Comparison of ENCODE assay signal across 8 mouse cellular contexts in genomic region chr4:107349311-107350008, GRCm38 (mm10). TPM values are rescaled to one million over a fixed set of nuclear protein-coding genes. Genes with fewer than 3 reads are reported as not detected.
DNase-seq lines count a peak whose midpoint lies in the region; ATAC-seq and TF ChIP-seq lines count a peak whose summit lies in the region.

No protein-coding gene starts in this region.

- H3K79me2 ChIP-seq in C2C12 (ENCODE audit: control insufficient read depth, insufficient read depth), result no peaks in the 10 kb centered on the region

- TF ChIP-seq POLR2A in thymus, adult 2 months (IDR thresholded peaks at IDR 0.05; ENCODE audit: control insufficient read depth, extremely low read depth, insufficient read depth, low read length, poor library complexity), result no peak

- intact Hi-C loops in left cerebral cortex, postnatal 4 days (cut with DNase I), result loop anchor here (5.0 to 10.0 kb wide), 2 partner anchors 97 to 165 kb away; partner anchors contain the start of genes Hspb11 and Lrrc42

- H3K9ac ChIP-seq in intestine, embryonic 14.5 days (ENCODE audit: low read length), result no peak overlapping the region
- H3K9ac ChIP-seq in midbrain, embryonic 11.5 days (ENCODE audit: low read length), result no peak overlapping the region

- 0 out of 2 replicates have a peak, but pooled peaks cover 10% of the 10 kb centered on the region for H3K4me1 ChIP-seq in intestine, embryonic 14.5 days (replicated peaks; ENCODE audit: control insufficient read depth, insufficient read depth, low read length)
- H3K4me1 ChIP-seq in midbrain, embryonic 11.5 days (ENCODE audit: control insufficient read depth, insufficient read depth, low read length), result no peaks in the 10 kb centered on the region
- no peaks in the 10 kb centered on the region for H3K4me1 ChIP-seq in thymus, adult 2 months (replicated peaks; ENCODE audit: control insufficient read depth, insufficient read depth, low read length)

- H3K79me3 ChIP-seq in C2C12 (ENCODE audit: low read depth), result no peaks in the 10 kb centered on the region

- no peaks in the 10 kb centered on the region for H3K36me3 ChIP-seq in C2C12 (ENCODE audit: control insufficient read depth, insufficient read depth)
- H3K36me3 ChIP-seq in intestine, embryonic 14.5 days (ENCODE audit: control insufficient read depth, insufficient read depth, low read length), result peaks cover 9% of the 10 kb centered on the region; the same call in 1 of the 2 replicates
- H3K36me3 ChIP-seq in midbrain, embryonic 11.5 days (ENCODE audit: control insufficient read depth, insufficient read depth, low read length), result no peaks in the 10 kb centered on the region
- H3K36me3 ChIP-seq in thymus, adult 2 months (ENCODE audit: control insufficient read depth, insufficient read depth, low read length), result peaks cover 20% of the 10 kb centered on the region

- H3ac ChIP-seq in C2C12 (ENCODE audit: control insufficient read depth, insufficient read length, low read depth), result no peak overlapping the region

- DNase-seq in adrenal gland, postnatal 10 days, result peak; percentile 43
- DNase-seq in adrenal gland, adult 2 months, result no peak
- DNase-seq in cerebellum, postnatal 14 days, result peak; percentile 62 to 69
- DNase-seq in intestine, embryonic 14.5 days (ENCODE audit: low spot score), result no peak
- DNase-seq in left cerebral cortex, postnatal 4 days, result peak; percentile 37
- no peak for DNase-seq in midbrain, embryonic 11.5 days (ENCODE audit: low spot score, missing footprints)
- DNase-seq in thymus, adult 2 months, result peak; percentile 40

- H3K27me3 ChIP-seq in C2C12 (ENCODE audit: control insufficient read depth, insufficient read depth, insufficient read length), result no peaks in the 10 kb centered on the region
- no peaks in the 10 kb centered on the region for H3K27me3 ChIP-seq in intestine, embryonic 14.5 days (replicated peaks; ENCODE audit: control insufficient read depth, insufficient read depth, low read length)
- H3K27me3 ChIP-seq in midbrain, embryonic 11.5 days (ENCODE audit: control insufficient read depth, insufficient read depth, low read length), result no peaks in the 10 kb centered on the region
- H3K27me3 ChIP-seq in thymus, adult 2 months (ENCODE audit: control insufficient read depth, insufficient read depth, low read length), result no peaks in the 10 kb centered on the region

- TF ChIP-seq CTCF in C2C12 (IDR thresholded peaks at IDR 0.05; ENCODE audit: control insufficient read depth, insufficient read depth, insufficient read length), result peak; percentile 46
- TF ChIP-seq CTCF in thymus, adult 2 months (IDR thresholded peaks at IDR 0.05; ENCODE audit: borderline replicate concordance, control insufficient read depth, extremely low read depth, insufficient read depth, low read length, poor library complexity), result no peak

- no peak overlapping the region for H3K4me2 ChIP-seq in intestine, embryonic 14.5 days (ENCODE audit: low read length)
- H3K4me2 ChIP-seq in midbrain, embryonic 11.5 days, result no peak overlapping the region

- no peak overlapping the region for H3K4me3 ChIP-seq in C2C12 (ENCODE audit: insufficient read depth, poor library complexity, severe bottlenecking)
- no peak overlapping the region for H3K4me3 ChIP-seq in intestine, embryonic 14.5 days (ENCODE audit: low read depth, low read length)
- H3K4me3 ChIP-seq in midbrain, embryonic 11.5 days (ENCODE audit: low read depth, low read length), result no peak overlapping the region
- no peak overlapping the region for H3K4me3 ChIP-seq in thymus, adult 2 months (ENCODE audit: control insufficient read depth, insufficient read depth, low read length)

- ATAC-seq in intestine, embryonic 14.5 days (replicated peaks; ENCODE audit: low FRiP score, low TSS enrichment, low read depth), result peak; percentile 25; the same call in 1 of the 2 replicates
- ATAC-seq in midbrain, embryonic 11.5 days (ENCODE audit: low FRiP score), result peak; percentile 22; the same call in 1 of the 2 replicates

- 62% methylated on average over 8 of the region's 8 CpGs for WGBS in intestine, embryonic 14.5 days
- WGBS in midbrain, embryonic 11.5 days, result 72% methylated on average over 8 of the region's 8 CpGs
- 87% methylated on average over 8 of the region's 8 CpGs for WGBS in thymus, adult 2 months

- no peaks in the 10 kb centered on the region for H3K9me3 ChIP-seq in intestine, embryonic 14.5 days (ENCODE audit: control insufficient read depth, low read length)
- no peaks in the 10 kb centered on the region for H3K9me3 ChIP-seq in midbrain, embryonic 11.5 days (ENCODE audit: control insufficient read depth, low read length)

- H3K27ac ChIP-seq in intestine, embryonic 14.5 days (ENCODE audit: low read depth), result no peak overlapping the region
- H3K27ac ChIP-seq in midbrain, embryonic 11.5 days (ENCODE audit: low read depth, low read length), result no peak overlapping the region
- no peak overlapping the region for H3K27ac ChIP-seq in thymus, adult 2 months (ENCODE audit: control insufficient read depth, insufficient read depth, low read length)

TF ChIP-seq in C2C12, 6 proteins besides CTCF, POLR2A, EP300 and RAD21:
- no peak for TF ChIP-seq MAX (IDR thresholded peaks at IDR 0.05)
- TF ChIP-seq CEBPB (IDR thresholded peaks at IDR 0.05; ENCODE audit: low read depth), result no peak
- TF ChIP-seq MYOD1 (IDR thresholded peaks at IDR 0.05; ENCODE audit: control insufficient read depth, insufficient read length, low read depth), result no peak
- no peak for TF ChIP-seq USF1 (IDR thresholded peaks at IDR 0.05; ENCODE audit: low read depth)
- no peak for TF ChIP-seq FOSL1 (IDR thresholded peaks at IDR 0.05; ENCODE audit: insufficient read depth, low read length, poor library complexity, severe bottlenecking)
- no peak for TF ChIP-seq MYOG (IDR thresholded peaks at IDR 0.05; ENCODE audit: control insufficient read depth, extremely low read depth, insufficient read length)
TF ChIP-seq in C2C12: peak in this region for 0.

RNA-seq across cellular contexts. Expression of gene Ndc1, which starts 18.1 kb away (rescaled TPM):
- 10 to 100 TPM; 15.2 to 16.9 TPM for total RNA-seq in adrenal gland, postnatal 10 days (2021)
- total RNA-seq in adrenal gland, adult 2 months (2021), result 10 to 100 TPM; 10.7 to 11.3 TPM
- polyA plus RNA-seq in adrenal gland, adult 2 months (2012; rRNA removed), result 15.9 and 17.0 TPM in 2 replicates
- 22.8 TPM for polyA plus RNA-seq in C2C12 (2012; fragmentation: generic; extraction: Trizol)
- polyA plus RNA-seq in intestine, embryonic 14.5 days (2014; fragmentation: Nextera tagmentation; extraction: Ambion mirVana), result 41.2 and 41.8 TPM in 2 replicates
- total RNA-seq in left cerebral cortex, postnatal 4 days (2021), result 10 to 100 TPM; 17.8 to 18.0 TPM
- 52.9 and 54.3 TPM in 2 replicates for polyA plus RNA-seq in midbrain, embryonic 11.5 days (2014; fragmentation: Nextera tagmentation; extraction: Ambion mirVana)
- 34.2 and 56.8 TPM in 2 replicates for polyA plus RNA-seq in thymus, adult 2 months (2012; rRNA removed)

RNA-seq across cellular contexts. Expression of gene Yipf1, which starts 35.3 kb away (rescaled TPM):
- total RNA-seq in adrenal gland, postnatal 10 days (2021), result 10 to 100 TPM; 49.3 to 52.6 TPM
- total RNA-seq in adrenal gland, adult 2 months (2021), result 10 to 100 TPM; 48.3 to 64.3 TPM
- 19.7 and 30.3 TPM in 2 replicates for polyA plus RNA-seq in adrenal gland, adult 2 months (2012; rRNA removed)
- 35.1 TPM for polyA plus RNA-seq in C2C12 (2012; fragmentation: generic; extraction: Trizol)
- 54.3 and 60.2 TPM in 2 replicates for polyA plus RNA-seq in intestine, embryonic 14.5 days (2014; fragmentation: Nextera tagmentation; extraction: Ambion mirVana)
- total RNA-seq in left cerebral cortex, postnatal 4 days (2021), result 10 to 100 TPM; 42.4 to 46.0 TPM
- 36.0 and 40.2 TPM in 2 replicates for polyA plus RNA-seq in midbrain, embryonic 11.5 days (2014; fragmentation: Nextera tagmentation; extraction: Ambion mirVana)
- 52.0 and 57.1 TPM in 2 replicates for polyA plus RNA-seq in thymus, adult 2 months (2012; rRNA removed)

RNA-seq across cellular contexts. Expression of gene Dio1, which starts 42.5 kb away (rescaled TPM):
- total RNA-seq in adrenal gland, postnatal 10 days (2021), result 10 to 100 TPM in 1 of 2 experiments, 1 to 10 TPM in 1; 9.1 to 12.2 TPM
- under 1 TPM in 1 of 2 experiments, not detected in 1; 0.61 TPM for total RNA-seq in adrenal gland, adult 2 months (2021)
- polyA plus RNA-seq in adrenal gland, adult 2 months (2012; rRNA removed), result 0.45 TPM in 1 of 2 replicates, not detected in the other
- polyA plus RNA-seq in C2C12 (2012; fragmentation: generic; extraction: Trizol), result not detected
- polyA plus RNA-seq in intestine, embryonic 14.5 days (2014; fragmentation: Nextera tagmentation; extraction: Ambion mirVana), result 0.14 and 0.20 TPM in 2 replicates
- total RNA-seq in left cerebral cortex, postnatal 4 days (2021), result not detected
- polyA plus RNA-seq in midbrain, embryonic 11.5 days (2014; fragmentation: Nextera tagmentation; extraction: Ambion mirVana), result not detected in 2 replicates
- 9.3 and 9.7 TPM in 2 replicates for polyA plus RNA-seq in thymus, adult 2 months (2012; rRNA removed)

Comparison
In these comparisons a context has a peak if more than half of its experiments do, and no peak if none do; other contexts are left out.
1. DNase-seq: peak in adrenal gland, postnatal 10 days (single experiment), cerebellum, postnatal 14 days (2 of 2), left cerebral cortex, postnatal 4 days (single experiment) and thymus, adult 2 months (single experiment); none in adrenal gland, adult 2 months (single experiment), intestine, embryonic 14.5 days (single experiment) and midbrain, embryonic 11.5 days (single experiment).